Mouse (Mus musculus) kidney, embryonic 16.5 days (tissue): Measurements from ENCODE around the gene Akap2. TPM values are rescaled to one million over a fixed set of nuclear protein-coding genes. Genes with fewer than 3 reads are reported as not detected.

Source experiments
- ATAC-seq: fragments of 200-750 bp; cut with Nextera tagmentation; 2 replicates; pipeline ENCODE4 v1.8.0; 2017; ENCODE audit warnings: moderate TSS enrichment; ENCODE audit not compliant: low FRiP score, low TSS enrichment
- H3K27ac ChIP-seq: fragments of 300-500 bp; sonication (generic); 2 replicates; pipeline ENCODE4 v1.5.1; 2014; ENCODE audit warnings: low read length
- H3K27me3 ChIP-seq: fragments of 300-500 bp; sonication (generic); 2 replicates; pipeline ENCODE4 v1.6.1; 2014; ENCODE audit warnings: low read length, control low read depth, mixed read lengths; ENCODE audit not compliant: insufficient read depth
- H3K36me3 ChIP-seq: fragments of 300-500 bp; sonication (generic); 2 replicates; pipeline ENCODE4 v1.6.1; 2014; ENCODE audit warnings: low read length, control low read depth, mixed read lengths; ENCODE audit not compliant: insufficient read depth
- H3K4me1 ChIP-seq: fragments of 300-500 bp; sonication (generic); 2 replicates; pipeline ENCODE4 v1.6.1; 2014; ENCODE audit warnings: low read length, control low read depth, mixed read lengths; ENCODE audit not compliant: insufficient read depth
- H3K4me2 ChIP-seq: fragments of 300-500 bp; sonication (generic); replicated peaks from 2 replicates; pipeline ENCODE4 v1.6.1; 2014; ENCODE audit warnings: low read depth, low read length
- H3K4me3 ChIP-seq: fragments of 300-500 bp; sonication (generic); 2 replicates; pipeline ENCODE4 v1.5.1; 2014; ENCODE audit warnings: mild to moderate bottlenecking, low read length
- H3K9ac ChIP-seq: fragments of 300-500 bp; sonication (generic); replicated peaks from 2 replicates; pipeline ENCODE4 v1.6.1; 2014; ENCODE audit warnings: low read length
- H3K9me3 ChIP-seq: fragments of 300-500 bp; sonication (generic); 2 replicates; pipeline ENCODE4 v1.6.1; 2016; ENCODE audit warnings: low read length, control low read depth
- WGBS: fragments of 180-500 bp; shearing (Covaris S2); extraction: QIAGEN DNeasy Blood & Tissue Kit; methylation state at CpG from one replicate; pipeline ENCODE4 v1.1.7; 2014; 5-methylcytosine and 5-hydroxymethylcytosine counted together
- polyA plus RNA-seq: library from polyadenylated mRNA; unstranded; fragments of >200 nt; fragmentation: Nextera tagmentation; extraction: Ambion mirVana; gene quantifications from 2 replicates; pipeline ENCODE4 v1.2.1, GENCODE M21; 2015

Akap2 gene
- polyA plus RNA-seq, 1 experiment from 2014 or later, result 28.4 TPM

DNA sequence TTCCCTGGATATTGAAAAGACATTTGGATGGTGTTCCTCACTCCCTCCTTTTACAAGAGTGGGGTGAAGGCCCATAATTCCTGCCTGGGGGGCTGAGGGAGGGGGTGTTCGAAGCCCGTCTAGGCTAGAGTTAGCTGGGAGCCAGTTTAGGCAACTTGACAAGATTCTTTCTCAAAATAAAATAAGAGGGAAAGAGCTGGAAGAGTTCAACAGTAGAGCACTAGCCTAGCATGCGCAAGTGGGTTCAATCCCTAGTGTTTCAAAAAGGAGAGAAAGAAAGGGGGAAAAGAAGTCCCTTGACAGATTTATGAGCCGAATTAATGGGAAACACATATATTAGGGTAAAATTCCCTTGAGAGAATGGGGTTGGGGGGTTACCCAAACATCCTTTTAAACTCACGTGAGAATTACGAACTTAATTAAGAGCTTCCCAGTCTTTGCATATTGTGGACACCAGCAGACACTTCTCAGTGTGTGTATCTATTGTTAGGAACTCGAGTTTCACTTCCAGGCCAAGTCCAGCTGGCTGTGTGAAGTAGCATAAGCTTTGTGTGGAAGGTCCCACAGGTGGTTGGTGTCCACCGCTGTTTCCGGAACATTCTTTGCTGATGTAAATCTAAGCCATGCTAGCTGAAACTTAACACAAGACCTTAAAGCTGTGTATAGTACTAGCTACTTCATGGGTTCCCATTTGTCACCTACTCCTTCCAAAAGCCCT lies 145.0 kb downstream of the Akap2 start:
- H3K4me1 ChIP-seq, result peaks cover 41% of the 10 kb centered on the region
- no peak overlapping the region for H3K4me3 ChIP-seq
- no peaks in the 10 kb centered on the region for H3K27me3 ChIP-seq
- H3K9me3 ChIP-seq, result no peaks in the 10 kb centered on the region
- ATAC-seq, result peak; percentile 53; the same call in 1 of the 2 replicates
- WGBS, result 33% methylated on average over 9 of the region's 9 CpGs
- no peak overlapping the region for H3K4me2 ChIP-seq
- no peak overlapping the region for H3K9ac ChIP-seq
- H3K36me3 ChIP-seq, result peaks cover 7% of the 10 kb centered on the region
- H3K27ac ChIP-seq, result peak overlapping the region; percentile 74

DNA sequence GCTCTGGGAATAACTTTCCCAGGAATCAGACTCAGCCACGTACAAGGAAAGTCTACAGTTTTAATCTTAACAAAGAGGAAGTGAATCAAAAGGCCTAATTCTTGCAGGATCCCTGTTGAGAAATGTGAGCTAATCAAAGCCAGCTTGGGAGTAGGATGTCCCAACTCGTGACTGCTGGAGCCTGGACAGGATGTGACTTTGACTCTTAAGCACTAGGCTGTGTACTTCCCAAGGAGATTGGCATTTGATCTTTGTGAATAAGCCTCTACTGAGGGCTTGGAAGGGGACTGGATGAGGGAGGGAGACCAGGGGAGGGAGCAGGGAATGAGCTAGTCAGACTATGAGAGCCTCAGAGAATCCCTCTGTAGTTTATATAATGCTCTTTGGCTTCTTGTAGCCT lies 148.6 kb downstream of the Akap2 start:
- Histone ChIP-seq H3K36me3 (no peaks in the 10 kb centered on the region), H3K27ac (no peak overlapping the region), H3K4me1 (peaks cover 37% of the 10 kb centered on the region), H3K4me2 (no peak overlapping the region), H3K9ac (no peak overlapping the region), H3K9me3 (no peaks in the 10 kb centered on the region), H3K4me3 (no peak overlapping the region), H3K27me3 (no peaks in the 10 kb centered on the region)
- ATAC-seq, result peak; percentile 55; the same call in 1 of the 2 replicates
- WGBS, result 19% methylated on average over 2 of the region's 2 CpGs

DNA sequence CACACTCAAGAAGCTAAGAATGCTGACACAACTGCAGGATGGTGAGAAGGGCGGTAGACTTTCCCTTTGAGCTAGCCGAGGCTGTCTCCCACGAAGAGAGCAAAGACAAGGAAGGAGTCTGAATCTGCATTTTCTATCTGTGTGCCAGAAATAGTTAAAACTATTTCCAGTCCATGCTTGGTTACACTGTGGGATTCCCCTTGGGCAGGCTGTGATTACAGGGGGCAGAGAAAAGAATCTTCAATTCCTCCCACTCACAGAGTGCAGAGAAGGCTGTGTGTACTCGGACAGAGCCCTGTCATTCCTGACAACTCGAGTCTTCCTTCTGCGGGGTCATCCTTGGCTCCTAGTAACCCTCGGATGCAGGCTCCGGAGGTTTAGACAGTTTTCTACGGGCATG lies 149.5 kb downstream of the Akap2 start:
- no peak overlapping the region for H3K27ac ChIP-seq
- no peak overlapping the region for H3K9ac ChIP-seq
- H3K4me2 ChIP-seq, result no peak overlapping the region
- H3K27me3 ChIP-seq, result no peaks in the 10 kb centered on the region
- no peaks in the 10 kb centered on the region for H3K9me3 ChIP-seq
- peaks cover 30% of the 10 kb centered on the region for H3K4me1 ChIP-seq
- ATAC-seq, result 0 out of 2 replicates have a peak, but pooled peaks have one; percentile 54
- no peak overlapping the region for H3K4me3 ChIP-seq
- no peaks in the 10 kb centered on the region for H3K36me3 ChIP-seq
- WGBS, result 45% methylated on average over 9 of the region's 9 CpGs

DNA sequence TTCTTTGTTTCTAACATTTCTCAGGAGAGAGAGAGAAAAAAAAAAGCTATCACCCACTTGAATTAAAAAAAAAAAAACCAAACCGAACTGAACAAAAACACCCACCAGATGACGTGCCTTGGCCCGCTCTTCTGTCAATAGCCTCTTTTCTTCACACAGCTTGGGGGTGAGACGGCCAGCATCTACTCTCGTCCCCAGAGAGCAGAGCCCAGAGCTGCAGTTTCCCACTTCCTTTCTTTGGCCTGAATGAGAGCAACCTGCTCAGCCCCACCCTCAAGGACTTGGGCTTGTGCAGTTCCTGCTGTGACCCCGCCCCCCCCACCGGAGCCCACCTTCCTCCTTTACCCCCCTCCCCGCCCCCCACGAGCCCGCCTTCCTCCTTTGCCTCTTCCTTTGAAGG lies 150.0 kb downstream of the Akap2 start:
- Histone ChIP-seq H3K4me3 (no peak overlapping the region), H3K27ac (no peak overlapping the region), H3K4me2 (no peak overlapping the region), H3K9me3 (no peaks in the 10 kb centered on the region), H3K9ac (no peak overlapping the region), H3K36me3 (no peaks in the 10 kb centered on the region), H3K27me3 (no peaks in the 10 kb centered on the region), H3K4me1 (peaks cover 25% of the 10 kb centered on the region)
- WGBS, result 48% methylated on average over 10 of the region's 10 CpGs
- no peak for ATAC-seq

DNA sequence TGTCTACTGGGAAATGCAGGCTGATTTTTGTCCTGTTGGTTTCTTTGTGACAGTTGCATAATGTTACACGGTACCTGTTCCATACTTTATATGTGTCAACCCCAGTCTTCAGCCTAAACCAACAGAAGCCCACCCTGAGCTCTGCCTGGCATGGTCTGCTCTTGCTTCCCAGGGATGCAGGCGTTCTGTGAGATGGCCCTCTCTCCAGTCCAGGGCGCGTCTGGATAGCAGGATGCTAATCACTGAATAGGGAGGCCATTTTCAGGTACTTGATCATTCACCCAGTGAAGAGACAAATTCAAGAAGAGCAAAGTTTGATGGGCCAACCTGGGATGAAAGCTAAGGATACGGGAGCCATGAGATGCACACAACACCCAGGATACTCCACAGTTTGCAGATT lies 161.7 kb downstream of the Akap2 start:
- no peaks in the 10 kb centered on the region for H3K9me3 ChIP-seq
- no peaks in the 10 kb centered on the region for H3K27me3 ChIP-seq
- no peaks in the 10 kb centered on the region for H3K36me3 ChIP-seq
- H3K4me3 ChIP-seq, result no peak overlapping the region
- 97% methylated on average over 5 of the region's 5 CpGs for WGBS
- no peak overlapping the region for H3K27ac ChIP-seq
- ATAC-seq, result no peak
- H3K4me1 ChIP-seq, result peaks cover 9% of the 10 kb centered on the region
- no peak overlapping the region for H3K4me2 ChIP-seq
- no peak overlapping the region for H3K9ac ChIP-seq

DNA sequence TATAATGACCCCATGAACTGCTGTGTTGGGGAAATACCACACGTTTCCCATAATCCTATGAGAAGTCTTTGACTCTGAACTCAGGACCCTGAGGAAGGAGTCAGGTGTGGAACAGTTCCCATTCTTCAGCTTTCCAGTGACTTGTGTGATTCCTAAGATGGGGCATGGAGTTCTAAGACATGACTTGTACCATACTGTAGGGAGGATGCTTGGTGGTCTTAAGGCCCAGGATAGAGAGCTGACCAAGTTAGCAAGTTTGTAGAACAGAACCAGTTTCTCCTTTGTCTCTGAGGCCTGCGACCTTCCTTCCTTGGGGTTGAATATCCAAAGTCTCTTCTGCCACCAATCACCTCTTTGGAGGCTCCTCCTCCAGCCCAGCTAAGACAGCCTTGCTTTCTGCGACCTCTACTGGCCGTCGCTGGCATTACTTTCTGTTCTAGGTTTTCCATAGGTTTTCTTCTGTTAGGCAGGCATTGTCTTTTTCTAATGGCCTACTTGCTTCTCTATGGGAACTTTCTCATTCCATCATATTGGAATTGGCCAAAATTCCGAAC lies 162.4 kb downstream of the Akap2 start:
- no peak overlapping the region for H3K4me2 ChIP-seq
- peaks cover 12% of the 10 kb centered on the region for H3K4me1 ChIP-seq
- peak; percentile 63; the same call in 1 of the 2 replicates for ATAC-seq
- WGBS, result 13% methylated on average over 6 of the region's 6 CpGs
- H3K36me3 ChIP-seq, result no peaks in the 10 kb centered on the region
- no peaks in the 10 kb centered on the region for H3K27me3 ChIP-seq
- H3K27ac ChIP-seq, result no peak overlapping the region
- H3K9me3 ChIP-seq, result no peaks in the 10 kb centered on the region
- no peak overlapping the region for H3K4me3 ChIP-seq
- no peak overlapping the region for H3K9ac ChIP-seq

DNA sequence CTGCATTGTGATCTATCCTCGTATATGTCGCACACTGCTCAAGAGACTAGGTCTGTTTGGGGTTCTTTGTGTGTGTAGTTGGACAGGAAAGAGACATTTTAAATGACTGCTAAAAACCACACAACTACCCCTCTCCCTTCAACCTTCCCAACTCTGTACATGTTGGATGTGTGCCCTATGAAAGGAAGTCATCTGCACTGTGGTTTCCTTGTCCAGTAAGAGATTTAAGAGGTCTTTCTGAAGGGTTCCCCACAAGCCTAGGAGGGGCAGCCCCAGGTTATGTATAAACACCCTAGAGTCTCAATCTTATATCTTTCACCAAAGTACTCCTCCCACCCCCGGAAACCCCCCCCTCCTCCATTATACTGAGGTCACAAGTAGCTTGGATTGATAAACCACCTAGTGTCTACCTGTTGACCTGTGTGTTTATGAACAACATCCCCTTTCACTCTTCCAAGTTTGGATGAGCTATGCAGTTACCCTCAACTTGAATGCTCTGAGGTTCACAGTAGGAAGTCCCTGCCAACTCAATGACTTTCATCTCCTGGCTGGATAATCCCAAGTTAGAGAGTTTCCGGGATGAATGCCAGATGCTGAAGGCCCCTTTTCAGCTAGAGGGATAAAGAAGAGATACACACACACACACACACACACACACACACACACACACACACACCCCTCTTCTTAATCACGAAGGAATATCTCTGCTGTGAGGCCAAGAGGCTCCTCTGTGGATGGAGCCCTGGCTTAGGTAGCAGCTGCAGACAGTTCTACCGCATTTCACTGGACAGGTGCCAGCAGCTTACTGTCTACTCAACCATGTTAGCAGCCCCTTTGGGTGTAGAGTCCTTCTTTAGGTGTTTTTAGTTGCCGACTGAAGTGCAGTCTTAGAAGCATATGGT lies 166.3 kb downstream of the Akap2 start:
- H3K27me3 ChIP-seq, result no peaks in the 10 kb centered on the region
- no peak for ATAC-seq
- H3K9me3 ChIP-seq, result no peaks in the 10 kb centered on the region
- 64% methylated on average over 7 of the region's 7 CpGs for WGBS
- no peaks in the 10 kb centered on the region for H3K36me3 ChIP-seq
- no peak overlapping the region for H3K27ac ChIP-seq
- H3K4me2 ChIP-seq, result no peak overlapping the region
- no peak overlapping the region for H3K9ac ChIP-seq
- no peak overlapping the region for H3K4me3 ChIP-seq
- peaks cover 18% of the 10 kb centered on the region for H3K4me1 ChIP-seq

DNA sequence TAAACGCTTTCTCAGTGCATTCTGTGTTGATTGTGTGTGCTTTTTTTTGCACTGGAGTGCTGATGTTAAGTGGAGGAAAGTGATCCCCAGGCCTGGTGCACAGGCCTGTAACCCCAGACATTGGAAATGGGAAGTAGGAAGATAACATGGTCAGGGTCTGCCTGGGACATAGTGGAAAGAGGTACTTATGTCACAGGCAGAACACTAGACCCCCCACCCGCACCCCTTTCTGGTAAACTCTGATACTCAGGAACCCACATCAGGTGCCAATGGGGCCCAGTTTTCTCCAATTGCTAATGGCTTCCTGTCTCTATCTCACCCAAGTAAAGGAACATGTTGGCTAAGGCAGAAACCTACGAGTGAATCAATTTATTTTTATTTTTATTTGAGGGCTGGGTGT lies 167.1 kb downstream of the Akap2 start:
- Histone ChIP-seq H3K9me3 (no peaks in the 10 kb centered on the region), H3K4me2 (no peak overlapping the region), H3K9ac (no peak overlapping the region), H3K27me3 (no peaks in the 10 kb centered on the region), H3K27ac (no peak overlapping the region), H3K4me3 (no peak overlapping the region), H3K4me1 (peaks cover 18% of the 10 kb centered on the region), H3K36me3 (no peaks in the 10 kb centered on the region)
- WGBS, result 77% methylated on average over 3 of the region's 3 CpGs
- no peak for ATAC-seq

DNA sequence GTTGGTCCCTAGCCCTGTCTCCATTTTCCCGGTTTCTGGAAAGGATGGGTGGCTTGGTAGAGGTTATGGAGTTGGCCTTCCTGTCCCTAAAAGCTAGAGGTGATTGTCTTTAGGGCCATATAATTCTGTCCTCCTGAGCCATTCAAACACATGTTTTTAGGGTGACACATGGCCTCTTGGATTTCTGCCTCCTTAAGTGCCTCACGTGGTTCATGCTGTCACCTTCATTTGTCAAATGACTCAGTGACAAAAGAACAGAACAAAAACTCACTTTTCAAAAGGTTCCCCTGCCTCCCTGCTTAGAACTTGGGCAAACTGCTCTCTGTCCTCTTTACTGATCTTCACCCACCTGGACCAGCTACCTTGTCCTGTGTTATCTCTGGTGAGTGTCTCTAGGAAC lies 167.7 kb downstream of the Akap2 start:
- Histone ChIP-seq H3K4me3 (no peak overlapping the region), H3K9ac (no peak overlapping the region), H3K4me1 (peaks cover 18% of the 10 kb centered on the region), H3K36me3 (no peaks in the 10 kb centered on the region), H3K27ac (no peak overlapping the region), H3K27me3 (no peaks in the 10 kb centered on the region), H3K4me2 (no peak overlapping the region), H3K9me3 (no peaks in the 10 kb centered on the region)
- WGBS, result 71% methylated on average over 2 of the region's 2 CpGs
- ATAC-seq, result no peak
